Mouse (Mus musculus): ENCODE measurements around the gene Arpp21.
A peak's percentile ranks its signal among the peaks of the same experiment; 100 is the strongest.
"Not testable (repeated sequence)": the region's sequence is repeated elsewhere in the genome, so short reads cannot be mapped to it uniquely, and the experiment has no call there.

The Arpp21 gene

DNA sequence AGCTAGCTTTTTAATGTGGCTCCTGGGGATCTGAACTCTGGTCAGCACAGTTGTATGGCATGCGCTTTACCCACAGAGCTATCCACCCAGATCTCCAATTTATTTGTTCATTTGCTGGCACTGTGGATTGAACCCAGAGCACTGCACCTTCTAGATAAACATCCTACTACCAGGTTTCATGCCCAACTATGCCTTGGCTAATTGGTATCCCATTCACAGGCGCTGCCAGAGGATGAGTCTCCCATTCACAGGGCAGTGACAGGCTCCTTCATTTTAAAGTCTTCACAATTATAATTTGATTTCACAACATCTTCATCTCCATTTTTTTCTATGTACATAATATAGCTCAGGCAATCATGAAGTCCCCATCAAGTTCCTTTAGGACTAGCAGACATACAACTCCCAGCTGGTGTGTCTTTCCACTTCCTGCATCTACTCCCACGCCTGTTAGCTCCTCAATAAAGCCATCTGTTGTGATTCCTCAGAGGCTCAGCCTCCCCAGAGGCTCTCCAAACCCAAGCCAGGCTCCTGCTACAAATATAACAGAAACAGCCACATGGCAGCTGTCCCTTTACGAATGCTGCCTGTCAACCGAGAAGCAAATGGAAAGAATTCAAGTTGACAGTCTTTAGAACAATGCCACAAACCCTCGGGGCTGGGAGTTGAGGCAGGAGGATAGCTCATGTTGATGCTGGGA, 133.4 kb downstream of the Arpp21 start:
- DNase-seq (ENCODE audit: low spot score) = peak; percentile 71

DNA sequence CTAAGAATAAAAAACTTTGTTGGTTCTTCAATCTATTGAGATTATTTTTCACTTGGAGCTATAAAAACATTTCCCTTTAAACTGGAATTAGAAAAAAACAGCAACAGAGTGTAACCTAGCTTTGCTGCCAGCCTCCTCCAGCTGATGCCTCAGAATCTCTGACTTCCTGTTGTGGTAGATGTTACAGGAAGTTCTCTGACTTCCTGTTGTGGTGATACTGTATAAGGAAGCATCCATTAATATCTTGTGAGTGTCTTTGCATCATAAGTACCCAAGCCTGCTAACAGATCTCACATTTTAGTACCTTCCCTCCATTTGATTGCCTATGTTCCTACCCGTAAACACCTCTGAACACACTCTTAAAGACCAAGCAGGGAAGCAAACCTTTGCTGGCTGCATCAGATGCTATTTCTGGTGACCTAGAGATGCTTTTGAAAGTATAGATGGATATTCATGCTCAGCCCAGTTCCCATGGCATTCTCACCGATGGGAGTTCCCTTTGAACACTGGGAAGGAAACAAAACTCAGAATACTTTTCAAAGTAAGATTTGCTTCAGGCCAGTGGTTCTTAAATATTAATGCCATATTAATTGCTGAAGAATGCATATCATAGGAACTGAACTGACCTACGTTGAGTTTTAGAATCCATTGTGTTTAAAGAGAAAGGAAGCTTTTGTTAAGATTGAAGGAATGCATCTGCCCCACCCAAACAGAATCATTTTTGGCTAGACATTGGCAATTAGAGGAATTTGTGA, 134.7 kb downstream of the Arpp21 start:
- no peak for DNase-seq (ENCODE audit: low spot score)

DNA sequence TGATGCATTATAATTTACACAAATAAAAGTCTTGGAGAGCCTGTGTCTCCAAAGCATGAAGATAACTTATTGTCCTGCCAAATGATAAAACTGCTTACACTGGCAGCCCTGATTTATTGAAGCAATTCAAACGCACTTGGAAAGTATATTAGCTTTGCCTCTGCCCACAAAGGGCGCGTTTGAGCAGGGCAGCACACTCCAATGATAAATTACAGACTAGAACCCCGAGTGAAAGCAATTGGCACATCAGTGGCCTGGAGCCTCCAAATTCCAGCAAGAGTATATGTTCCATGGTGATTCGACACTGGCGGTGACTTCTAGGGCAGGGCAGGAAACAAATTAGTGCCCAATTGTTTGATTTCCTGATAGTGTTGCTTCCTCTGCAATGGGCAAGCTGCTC, 137.5 kb downstream of the Arpp21 start:
- no peak for DNase-seq (ENCODE audit: low spot score)

DNA sequence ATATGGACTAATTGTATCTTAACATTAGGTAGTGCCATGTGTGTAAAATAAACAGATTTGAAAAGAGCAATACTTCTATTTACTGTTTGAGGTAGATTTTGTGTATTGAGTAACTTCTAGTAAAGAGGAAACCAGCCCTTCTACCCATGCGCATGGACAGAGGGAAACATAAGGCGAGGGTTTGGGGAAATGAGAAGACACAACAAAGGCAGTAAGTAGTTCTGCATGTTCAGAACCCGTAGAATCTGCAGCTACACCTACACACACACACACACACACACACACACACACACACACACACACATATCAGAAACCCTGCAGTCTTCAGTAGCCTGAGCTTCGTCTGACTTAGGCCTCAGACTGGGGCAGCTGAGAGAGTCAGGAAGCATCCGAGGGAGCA, 140.0 kb downstream of the Arpp21 start:
- no peak for DNase-seq (ENCODE audit: low spot score)

DNA sequence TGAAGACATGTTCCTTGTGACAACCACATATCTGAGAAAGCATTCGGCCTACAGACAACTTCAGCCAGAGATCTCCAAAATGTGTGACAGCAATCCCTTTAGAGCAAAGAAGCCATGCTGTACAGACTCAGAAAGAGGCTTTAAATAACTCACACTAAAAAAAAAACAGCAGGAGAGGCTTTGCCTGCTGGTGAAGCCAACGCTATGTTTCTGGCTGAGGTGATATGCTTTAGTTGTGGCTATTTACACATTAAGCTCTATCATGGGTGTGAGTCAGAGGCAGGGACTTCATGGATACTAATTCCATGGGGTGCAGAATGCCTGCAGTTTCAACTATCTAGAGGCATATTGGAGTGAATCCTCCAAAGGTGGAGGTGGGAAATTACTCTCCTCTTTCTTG, 140.5 kb downstream of the Arpp21 start:
- no peak for DNase-seq (ENCODE audit: low spot score)

GRCm38 (mm10) chr9:112078903-112079302, 156.8 kb downstream of the Arpp21 start:
- DNase-seq (ENCODE audit: low spot score) = no peak

DNA sequence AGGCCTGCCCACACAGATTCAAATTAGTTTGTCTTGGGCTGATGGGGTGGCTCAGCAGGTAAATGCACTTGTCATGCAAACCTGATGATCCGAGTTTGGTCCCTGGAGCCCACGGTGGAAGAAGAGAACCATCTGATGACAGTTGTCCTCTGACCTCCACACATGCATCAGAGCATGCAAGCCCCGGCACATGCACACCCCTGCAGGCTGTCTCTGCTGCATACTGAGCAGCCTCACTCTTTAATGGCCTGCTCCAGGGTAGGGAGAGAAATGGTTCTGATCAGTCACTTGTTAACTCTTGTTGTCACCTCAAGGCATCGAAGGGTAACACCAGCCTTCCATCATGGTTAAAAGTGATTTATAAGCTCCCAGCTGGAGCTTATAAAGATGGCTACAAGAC, 157.3 kb downstream of the Arpp21 start:
- DNase-seq (ENCODE audit: low spot score) = no peak

DNA sequence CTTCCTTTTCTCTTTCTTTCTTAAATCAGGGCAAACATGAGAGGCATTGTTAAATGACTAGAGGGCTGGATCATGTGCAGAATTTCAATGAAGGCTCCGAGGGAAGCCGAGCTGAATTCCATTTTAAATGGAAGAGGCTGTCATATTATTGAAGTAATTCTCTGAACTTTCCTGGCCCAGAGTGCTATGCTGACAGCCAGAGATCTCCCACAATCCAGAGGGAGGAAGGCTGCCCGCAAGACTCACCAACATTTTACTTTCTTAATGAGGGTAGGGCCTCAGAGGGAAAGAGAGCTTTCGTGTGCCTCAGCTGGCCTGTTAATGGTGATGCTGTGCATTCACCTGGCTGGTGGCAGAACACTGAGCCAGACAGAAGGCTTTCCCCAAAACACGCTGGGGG, 160.5 kb downstream of the Arpp21 start:
- DNase-seq (ENCODE audit: low spot score) = no peak

DNA sequence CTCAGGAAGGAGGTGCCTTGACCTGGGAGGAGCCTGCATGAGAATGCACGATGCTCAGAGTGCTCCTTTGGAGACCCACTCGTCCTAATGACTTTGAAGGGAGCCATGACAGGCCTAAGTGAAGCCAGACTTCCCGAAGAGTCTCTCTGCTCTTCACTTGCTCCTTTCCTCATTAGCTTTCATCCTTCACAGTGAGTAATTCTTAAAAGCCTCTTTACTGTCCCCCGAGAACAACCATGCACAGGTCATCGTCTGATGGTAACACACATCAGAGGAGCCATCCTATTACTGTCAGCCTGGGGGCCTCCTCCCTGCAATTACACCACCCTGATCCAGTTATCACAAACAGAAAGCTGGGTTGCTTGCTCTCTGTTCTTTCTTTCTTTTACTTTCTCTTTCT, 160.9 kb downstream of the Arpp21 start:
- no peak for DNase-seq (ENCODE audit: low spot score)

GRCm38 (mm10) chr9:112071368-112071767, 164.4 kb downstream of the Arpp21 start:
- no peak for DNase-seq (ENCODE audit: low spot score)

- no peak for DNase-seq (ENCODE audit: low spot score)
Observed at GRCm38 (mm10) chr9:112070961-112071360, 164.8 kb downstream of the Arpp21 start.

GRCm38 (mm10) chr9:112068250-112068649, 167.5 kb downstream of the Arpp21 start:
- no peak for DNase-seq (ENCODE audit: low spot score)

DNA sequence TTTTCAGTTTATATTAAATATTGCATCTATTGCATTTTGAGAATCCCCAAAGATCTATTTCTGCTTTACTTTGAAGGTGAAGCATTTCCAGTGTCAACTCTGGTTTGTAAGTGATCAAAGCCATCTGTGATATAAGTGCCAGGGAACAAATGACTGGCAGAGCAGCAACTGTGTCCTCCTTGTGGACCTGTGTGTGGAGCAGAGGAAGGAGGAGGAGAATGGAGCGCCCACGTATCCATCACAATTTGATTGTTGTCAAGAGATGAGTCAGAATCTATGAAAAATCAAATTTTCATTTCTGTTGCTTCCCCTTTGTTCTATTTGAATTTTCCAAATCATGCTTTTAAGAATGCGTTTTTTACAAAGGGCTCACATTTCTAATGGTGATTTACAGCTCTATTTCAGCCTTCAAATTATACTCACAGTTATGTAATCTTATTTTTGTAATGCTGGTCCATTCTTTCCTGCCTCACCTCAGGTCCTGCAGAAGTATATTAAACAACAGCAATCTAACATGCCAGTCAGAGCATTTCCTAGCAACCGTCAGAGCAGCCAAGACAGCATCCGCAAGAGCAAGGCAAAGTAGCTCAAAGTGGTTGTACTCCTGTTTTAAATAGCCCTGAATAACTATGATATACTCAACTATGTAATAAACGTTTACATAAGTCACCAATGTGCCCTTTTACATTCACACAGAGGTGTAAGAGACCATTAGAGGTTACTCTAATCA, 174.9 kb downstream of the Arpp21 start:
- DNase-seq (ENCODE audit: low spot score) = no peak

- DNase-seq (ENCODE audit: low spot score) = no peak
Observed at GRCm38 (mm10) chr9:112054807-112055381, 180.8 kb downstream of the Arpp21 start.

DNA sequence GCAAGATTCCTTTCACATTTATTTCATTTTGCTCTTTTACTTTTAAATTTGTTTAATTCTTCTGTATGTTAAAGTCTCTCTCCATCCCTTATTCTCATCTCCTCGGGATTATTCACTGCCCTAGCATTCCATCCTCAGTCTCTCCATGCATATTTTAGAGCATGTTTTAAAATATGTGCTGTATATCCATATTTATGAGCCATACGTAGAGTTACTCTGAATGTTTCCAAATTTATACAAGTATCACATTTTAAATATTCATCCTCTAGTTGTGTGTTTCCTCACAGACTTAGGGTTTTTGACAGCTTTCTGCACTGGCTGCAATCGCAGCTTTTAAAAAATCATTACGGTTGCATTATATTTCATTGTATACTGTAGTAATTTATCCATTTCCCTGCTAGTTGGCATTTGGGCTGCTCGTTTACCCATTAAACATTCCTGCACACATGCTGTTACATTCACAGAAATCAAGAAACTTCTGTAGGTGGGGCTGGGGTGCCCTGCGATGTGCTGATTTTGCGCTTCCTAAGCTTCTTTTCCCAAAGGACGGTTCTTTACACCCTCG, 187.8 kb downstream of the Arpp21 start:
- DNase-seq (ENCODE audit: low spot score) = no peak

GRCm38 (mm10) chr9:112040566-112040965, 195.2 kb downstream of the Arpp21 start:
- no peak for DNase-seq (ENCODE audit: low spot score)

DNA sequence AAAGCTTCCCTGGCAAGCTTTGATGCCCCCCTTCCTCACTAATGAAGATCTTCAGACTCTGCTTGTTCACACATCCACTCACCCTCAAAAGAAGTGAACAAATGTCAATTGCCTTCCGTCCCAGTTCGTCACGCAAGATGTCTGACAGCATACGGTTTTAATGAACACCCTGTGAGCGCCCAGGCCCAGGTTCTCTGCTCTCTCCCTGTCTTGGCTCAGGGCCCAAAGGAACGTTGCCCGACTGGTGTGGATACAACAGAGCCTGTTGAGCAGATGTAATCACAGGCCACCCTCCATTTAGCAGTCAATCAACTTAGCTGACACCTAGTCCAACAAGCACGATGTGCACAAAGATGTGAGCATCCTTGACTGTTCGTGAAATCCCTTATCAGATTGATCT, 198.0 kb downstream of the Arpp21 start:
- no peak for DNase-seq (ENCODE audit: low spot score)

DNA sequence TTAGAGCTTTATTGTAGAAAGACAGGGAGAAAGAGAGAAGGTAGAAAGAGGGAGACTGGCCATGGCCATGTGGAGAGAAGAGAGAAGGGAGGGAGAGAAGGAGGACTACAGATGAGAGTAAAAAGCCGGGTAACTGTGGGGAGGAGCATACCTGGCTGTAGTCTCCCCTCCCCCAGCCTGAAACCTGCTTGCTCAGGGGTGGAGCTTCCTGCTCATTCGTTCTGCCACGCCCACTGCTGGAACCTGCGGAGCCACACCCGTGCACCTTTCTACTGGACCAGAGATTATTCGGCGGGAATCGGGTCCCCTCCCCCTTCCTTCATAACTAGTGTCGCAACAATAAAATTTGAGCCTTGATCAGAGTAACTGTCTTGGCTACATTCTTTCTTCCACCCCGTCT, 201.9 kb downstream of the Arpp21 start:
- not testable (repeated sequence) for DNase-seq (ENCODE audit: low spot score)

DNA sequence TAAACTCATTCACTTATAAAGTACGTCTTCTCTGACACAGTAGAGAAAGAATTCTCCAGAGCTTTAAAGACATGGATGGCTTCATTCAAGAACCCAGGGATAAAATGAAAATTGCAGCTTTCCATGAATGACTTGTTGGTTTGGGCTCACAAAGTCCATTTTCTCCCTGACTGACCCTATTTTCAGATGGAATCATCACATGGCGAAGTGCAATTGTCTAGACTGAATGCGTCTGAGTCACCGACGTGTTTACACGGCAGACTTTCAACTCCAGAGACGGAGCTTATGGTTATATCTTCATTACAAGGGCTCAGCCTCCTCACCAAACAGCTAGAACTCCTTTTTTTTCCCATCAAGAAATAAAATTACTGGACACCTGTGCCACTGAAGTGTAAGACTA, 203.6 kb downstream of the Arpp21 start:
- DNase-seq (ENCODE audit: low spot score) = no peak

DNA sequence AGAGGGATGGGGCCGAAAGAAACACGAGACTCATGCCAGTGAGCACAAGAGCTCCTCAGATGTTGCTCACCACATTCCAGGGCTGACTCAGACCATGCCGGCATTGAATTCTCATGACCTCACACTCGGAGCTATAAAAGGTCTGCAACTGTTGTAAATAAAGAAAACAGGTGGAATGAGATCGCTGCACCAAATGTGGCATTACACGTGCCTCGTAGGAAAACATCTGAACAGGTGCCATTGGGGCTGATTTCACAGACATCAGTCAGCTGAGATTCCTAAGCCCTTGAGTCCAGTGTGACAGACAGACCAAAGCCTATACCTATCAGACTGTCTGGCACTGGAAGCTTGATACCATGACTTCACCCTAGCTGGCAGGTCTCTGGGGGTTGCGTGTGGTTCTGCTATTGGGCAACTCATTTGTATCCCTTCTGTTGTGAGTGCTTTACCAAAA, 212.1 kb downstream of the Arpp21 start:
- no peak for DNase-seq (ENCODE audit: low spot score)

- DNase-seq (ENCODE audit: low spot score) = no peak
Observed at GRCm38 (mm10) chr9:112023111-112023510, 212.6 kb downstream of the Arpp21 start.

Data from left cerebral cortex, adult 11 months (tissue).